Mouse (Mus musculus): ENCODE measurements around the gene Man1b1.

The Man1b1 gene

DNA sequence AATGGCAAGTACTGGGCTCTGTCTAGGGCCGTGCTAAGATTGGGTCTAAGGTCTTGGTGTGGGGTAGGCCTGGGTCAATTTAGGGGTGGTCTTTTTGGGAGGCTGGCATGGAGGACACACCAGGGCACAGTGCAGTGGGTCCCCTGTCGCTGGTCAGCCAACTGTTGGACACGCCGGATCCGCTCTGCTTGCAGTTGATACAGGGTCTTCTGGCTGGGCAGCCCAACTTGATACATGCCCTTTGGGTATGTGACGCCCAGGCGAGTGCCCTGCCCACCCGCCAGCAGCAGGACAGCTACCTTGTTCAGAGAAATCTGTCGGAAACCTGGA, 32.6 kb downstream of the Man1b1 start:
- peak in 1 of 2 experiments; percentile 44 for DNase-seq

DNA sequence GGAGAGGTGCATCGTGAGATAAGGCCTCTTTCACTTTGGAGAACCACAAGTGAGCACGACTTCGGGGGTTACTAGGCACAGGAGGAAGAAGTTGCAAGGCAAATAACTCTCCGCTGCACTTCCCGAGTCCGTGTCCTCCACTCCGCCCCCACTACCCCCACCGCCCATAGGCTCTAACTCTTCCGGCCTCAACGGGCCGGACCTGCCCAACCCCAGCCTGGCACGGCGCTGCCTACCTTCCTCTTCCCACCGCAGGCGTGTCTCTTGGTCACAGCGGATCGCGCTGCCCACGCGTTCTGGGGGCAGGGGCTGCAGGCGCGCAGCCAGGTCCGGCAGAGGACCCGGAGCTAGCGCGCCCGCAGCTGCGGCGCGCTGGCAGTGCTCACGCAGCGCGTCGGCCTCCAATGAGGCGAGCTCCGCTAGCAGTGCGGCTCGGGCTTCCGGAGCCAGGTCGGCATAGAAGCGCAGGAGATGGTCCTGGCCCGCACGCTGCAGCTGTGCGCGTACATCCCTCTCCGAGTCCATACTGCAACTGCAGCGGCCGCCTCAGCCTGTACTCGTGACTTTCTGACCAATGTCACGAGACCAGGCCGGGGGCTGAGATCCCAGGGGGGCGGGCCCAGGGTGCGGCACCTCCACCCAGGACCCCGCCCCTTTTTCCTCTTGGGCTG, 33.1 kb downstream of the Man1b1 start, which contains the start of gene Uap1l1:
Gene Uap1l1 (minus strand): TSS at position 592 of the 671 bp plus-strand sequence.
- DNase-seq, result peak; percentile 91 to 94

DNA sequence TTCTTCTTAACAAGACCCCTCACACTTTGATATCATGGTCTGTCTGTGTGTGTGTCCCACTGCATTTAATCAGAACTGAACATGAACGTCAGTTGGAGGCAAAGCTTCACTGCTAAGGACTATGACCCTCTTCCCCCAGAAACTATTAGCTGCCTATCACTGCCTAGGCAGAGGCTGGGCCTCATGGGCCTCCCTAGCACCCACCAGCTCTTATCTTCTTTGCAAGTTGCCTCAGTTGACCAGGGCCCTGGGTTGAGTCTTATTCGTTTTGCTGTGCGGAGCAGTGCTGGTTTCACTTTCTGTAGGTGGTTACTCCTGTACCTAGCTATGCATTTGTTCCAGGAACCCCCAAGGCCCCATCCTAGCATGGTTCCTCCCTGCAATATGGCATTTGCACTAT, 37.9 kb downstream of the Man1b1 start:
- no peak for DNase-seq

- DNase-seq, result peak; percentile 90 to 95
Measured at GRCm38 (mm10) chr2:25371764-25372643, 39.9 kb downstream of the Man1b1 start, which contains the start of gene Sapcd2. Gene Sapcd2 (plus strand): TSS chr2:25372321.

GRCm38 (mm10) chr2:25372644-25373391, 40.7 kb downstream of the Man1b1 start:
- no peak for DNase-seq

DNA sequence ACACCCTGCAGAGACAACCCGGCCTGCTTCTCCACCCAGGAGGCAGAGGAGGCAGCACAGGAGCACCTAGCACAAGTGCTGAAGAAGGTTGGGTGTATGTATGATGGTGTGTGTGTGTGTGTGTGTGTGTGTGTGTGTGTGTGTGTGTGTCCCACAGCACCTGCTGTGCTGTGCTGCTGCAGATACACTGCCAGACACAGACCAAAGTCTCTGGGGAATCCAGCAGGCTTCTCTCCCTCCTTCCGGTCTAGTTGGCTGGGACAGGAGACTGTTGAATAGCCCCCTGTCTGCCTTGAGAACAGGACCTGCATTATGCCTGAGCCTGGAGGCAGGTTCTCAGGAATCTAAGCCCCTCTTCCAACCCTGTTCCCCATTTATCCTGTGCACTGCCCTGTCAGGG, 41.3 kb downstream of the Man1b1 start:
- DNase-seq, result no peak

DNA sequence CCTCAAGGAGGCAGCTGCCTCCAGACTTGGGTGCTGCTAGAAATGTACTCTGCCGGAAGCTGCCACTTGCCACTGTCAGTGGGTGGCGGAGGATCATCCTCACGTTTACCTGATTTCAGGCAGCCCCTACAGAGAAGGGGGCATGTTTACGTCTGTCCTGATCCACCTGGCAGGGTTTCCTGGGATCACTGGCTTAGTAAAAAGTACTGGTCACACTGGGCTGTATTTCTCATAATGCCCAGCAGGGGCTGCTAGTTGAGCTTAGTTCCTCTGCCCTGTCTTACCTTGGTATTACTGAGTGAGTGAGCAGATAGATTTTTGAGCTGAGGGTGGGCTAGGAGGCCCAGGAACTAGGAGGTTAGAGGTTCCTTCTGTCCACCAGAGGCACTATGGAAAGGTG, 44.5 kb downstream of the Man1b1 start:
- DNase-seq, result peak; percentile 66 to 76

- DNase-seq, result no peak
Measured at GRCm38 (mm10) chr2:25384492-25384891, 52.4 kb downstream of the Man1b1 start.

GRCm38 (mm10) chr2:25391266-25391665, 59.1 kb downstream of the Man1b1 start:
- DNase-seq, result no peak

GRCm38 (mm10) chr2:25394281-25395221, 62.4 kb downstream of the Man1b1 start:
- DNase-seq, result peak; percentile 39 to 54

GRCm38 (mm10) chr2:25395721-25396596, 63.8 kb downstream of the Man1b1 start, which contains the start of gene Entpd2:
Gene Entpd2 (plus strand): TSS chr2:25395874.
- peak; percentile 67 to 74 for DNase-seq

- DNase-seq, result no peak
Measured at GRCm38 (mm10) chr2:25396597-25396983, 64.5 kb downstream of the Man1b1 start.

DNA sequence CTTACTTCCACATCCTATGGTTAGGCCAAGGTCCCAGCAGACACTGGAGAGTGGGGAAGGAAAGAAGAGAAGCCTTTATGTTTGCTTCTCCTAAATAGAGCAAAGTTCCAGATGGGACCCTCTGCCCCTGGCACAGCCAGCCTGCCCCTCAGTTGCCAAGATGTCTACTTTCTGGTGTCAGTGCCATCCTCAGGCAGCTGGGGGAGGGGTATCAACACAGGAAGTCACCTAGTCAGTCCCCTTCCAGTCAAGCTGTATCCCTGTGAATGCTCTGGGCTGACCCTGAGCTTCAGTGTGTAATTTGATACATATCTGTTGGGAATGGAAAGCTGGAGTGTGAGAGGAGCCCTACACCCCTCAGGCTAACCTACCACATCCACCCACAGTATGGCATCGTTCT, 64.9 kb downstream of the Man1b1 start:
- DNase-seq, result no peak

GRCm38 (mm10) chr2:25398065-25398464, 65.9 kb downstream of the Man1b1 start:
- no peak for DNase-seq

DNA sequence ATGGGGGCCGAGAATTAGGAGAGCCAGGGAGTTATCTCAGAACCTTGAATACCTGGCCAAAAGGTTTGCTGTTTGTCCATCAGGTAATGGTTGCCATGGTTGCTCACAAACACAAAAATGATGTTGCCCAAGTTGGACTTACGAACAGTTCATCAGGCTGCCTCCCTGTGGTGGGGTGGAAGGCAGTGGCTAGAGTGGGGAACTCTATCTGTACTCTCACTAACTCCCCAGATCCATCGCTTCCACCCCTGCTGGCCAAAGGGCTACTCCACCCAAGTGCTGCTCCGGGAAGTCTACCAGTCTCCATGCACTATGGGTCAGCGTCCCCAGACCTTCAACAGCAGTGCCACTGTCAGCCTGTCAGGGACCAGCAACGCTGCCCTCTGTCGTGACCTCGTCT, 66.9 kb downstream of the Man1b1 start, which contains the start of gene Npdc1:
Gene Npdc1 (plus strand): TSS at position 301 of the 400 bp plus-strand sequence.
- no peak for DNase-seq

DNA sequence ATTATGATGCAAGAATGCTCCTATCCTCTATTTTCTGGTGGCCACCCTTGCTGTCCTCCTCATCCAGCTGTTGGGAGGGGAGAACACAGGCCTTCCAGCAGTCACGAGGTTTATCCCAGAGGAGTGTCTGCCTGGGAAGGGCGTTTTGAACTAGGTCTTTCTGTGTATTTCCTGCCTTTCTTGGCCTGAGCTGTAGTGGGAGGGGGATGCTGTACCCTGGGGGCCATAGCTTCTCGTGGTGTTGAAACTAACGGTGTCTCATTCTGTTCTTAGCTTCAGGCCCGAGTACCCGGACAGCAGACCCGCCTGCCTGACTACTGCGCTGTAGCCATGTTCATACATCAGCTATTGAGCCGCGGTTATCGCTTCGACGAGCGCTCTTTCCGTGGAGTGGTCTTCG, 68.2 kb downstream of the Man1b1 start:
- no peak for DNase-seq

DNA sequence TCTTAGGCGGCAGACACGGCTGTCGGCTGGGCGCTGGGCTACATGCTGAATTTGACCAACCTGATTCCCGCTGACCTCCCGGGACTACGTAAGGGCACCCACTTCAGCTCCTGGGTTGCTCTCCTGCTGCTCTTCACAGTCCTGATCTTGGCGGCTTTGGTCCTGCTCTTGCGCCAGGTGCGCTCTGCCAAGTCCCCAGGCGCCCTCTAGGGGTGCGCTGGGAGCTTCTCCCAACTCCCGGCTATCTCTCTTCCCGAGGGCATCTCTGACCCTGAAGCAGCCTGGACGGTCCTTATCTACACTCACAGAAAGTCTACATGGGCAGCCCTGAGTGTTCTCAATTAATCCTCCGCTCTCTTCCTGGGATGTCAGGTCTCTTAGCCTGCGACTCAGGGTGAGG, 68.6 kb downstream of the Man1b1 start:
- DNase-seq, result peak; percentile 74 to 76
